Mouse (Mus musculus) forelimb bud, embryonic 11.5 days (tissue): ENCODE data around the gene C130050O18Rik.
A peak's percentile ranks its signal among the peaks of the same experiment; 100 is the strongest.

Experiments
- DNase-seq: peaks from one replicate; pipeline ENCODE4 v3.0.0-alpha.2; 2012; ENCODE audit warnings: low read depth, low spot score

Gene C130050O18Rik

DNA sequence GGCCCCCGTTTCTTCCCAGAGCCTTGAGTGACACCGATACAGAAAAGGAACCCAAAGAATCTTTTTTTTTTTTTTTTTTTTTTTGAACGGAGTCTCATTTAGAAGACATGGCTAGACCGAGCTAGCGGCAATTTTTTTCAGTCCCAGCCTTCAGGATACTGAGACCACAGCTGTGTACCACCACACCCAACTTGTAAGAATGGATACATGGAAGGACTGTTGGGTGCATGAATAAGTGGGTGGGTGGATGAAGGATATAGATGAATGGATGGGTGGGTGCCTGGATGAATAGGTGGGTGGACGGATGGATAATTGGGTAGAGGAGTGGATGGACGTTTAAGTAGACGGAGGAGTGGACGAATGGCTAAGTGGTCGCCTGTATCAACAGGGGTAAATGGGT is 54.9 kb downstream of the C130050O18Rik start:
- no peak for DNase-seq

- DNase-seq: peak; percentile 98
Observed at GRCm38 (mm10) chr5:139460384-139461067, 55.4 kb downstream of the C130050O18Rik start, which contains the start of gene 3110082I17Rik. Gene 3110082I17Rik, minus strand, starts transcription at chr5:139460527.

GRCm38 (mm10) chr5:139464874-139465273 is 59.8 kb downstream of the C130050O18Rik start:
- DNase-seq: no peak
